Mouse (Mus musculus): Measurements from ENCODE around the gene Gpx4.

Gene Gpx4

GRCm38 (mm10) chr10:80047041-80047565, at the start of gene Gpx4:
Gene Gpx4 (plus strand): TSS chr10:80047166.
- DNase-seq (ENCODE audit: low read depth, low spot score): no peak

GRCm38 (mm10) chr10:79997819-79998218, 49.1 kb upstream of the Gpx4 start:
- no peak for DNase-seq (ENCODE audit: low read depth, low spot score)

- no peak for DNase-seq (ENCODE audit: low read depth, low spot score)
These were observed 45.0 kb upstream of the Gpx4 start for GRCm38 (mm10) chr10:80001945-80002344.

- DNase-seq (ENCODE audit: low read depth, low spot score): no peak
These were observed 44.1 kb upstream of the Gpx4 start for GRCm38 (mm10) chr10:80002829-80003228.

- DNase-seq (ENCODE audit: low read depth, low spot score): peak; percentile 65
These were observed 43.4 kb upstream of the Gpx4 start for GRCm38 (mm10) chr10:80003374-80004232.

- DNase-seq (ENCODE audit: low read depth, low spot score): no peak
These were observed 42.7 kb upstream of the Gpx4 start for GRCm38 (mm10) chr10:80004233-80004705.

GRCm38 (mm10) chr10:80011740-80012139, 35.2 kb upstream of the Gpx4 start:
- no peak for DNase-seq (ENCODE audit: low read depth, low spot score)

- no peak for DNase-seq (ENCODE audit: low read depth, low spot score)
These were observed 33.4 kb upstream of the Gpx4 start for GRCm38 (mm10) chr10:80013609-80014008.

- DNase-seq (ENCODE audit: low read depth, low spot score): peak; percentile 56
These were observed 32.3 kb upstream of the Gpx4 start for GRCm38 (mm10) chr10:80014484-80015290.

GRCm38 (mm10) chr10:80015583-80015982, 31.4 kb upstream of the Gpx4 start:
- DNase-seq (ENCODE audit: low read depth, low spot score): no peak

GRCm38 (mm10) chr10:80016511-80016910, 30.5 kb upstream of the Gpx4 start, which contains the start of gene Arhgap45:
Gene Arhgap45 (plus strand): TSS chr10:80016653.
- no peak for DNase-seq (ENCODE audit: low read depth, low spot score)

- DNase-seq (ENCODE audit: low read depth, low spot score): no peak
These were observed 30.0 kb upstream of the Gpx4 start for GRCm38 (mm10) chr10:80016931-80017330.

GRCm38 (mm10) chr10:80017361-80017760, 29.6 kb upstream of the Gpx4 start:
- DNase-seq (ENCODE audit: low read depth, low spot score): no peak

- no peak for DNase-seq (ENCODE audit: low read depth, low spot score)
These were observed 29.2 kb upstream of the Gpx4 start for GRCm38 (mm10) chr10:80017771-80018170.

- DNase-seq (ENCODE audit: low read depth, low spot score): no peak
These were observed 28.1 kb upstream of the Gpx4 start for GRCm38 (mm10) chr10:80018739-80019297.

- DNase-seq (ENCODE audit: low read depth, low spot score): no peak
These were observed 27.4 kb upstream of the Gpx4 start for GRCm38 (mm10) chr10:80019471-80020131.

GRCm38 (mm10) chr10:80020191-80020590, 26.8 kb upstream of the Gpx4 start:
- DNase-seq (ENCODE audit: low read depth, low spot score): no peak

- no peak for DNase-seq (ENCODE audit: low read depth, low spot score)
These were observed 26.2 kb upstream of the Gpx4 start for GRCm38 (mm10) chr10:80020603-80021319.

- no peak for DNase-seq (ENCODE audit: low read depth, low spot score)
These were observed 25.7 kb upstream of the Gpx4 start for GRCm38 (mm10) chr10:80021320-80021641.

- no peak for DNase-seq (ENCODE audit: low read depth, low spot score)
These were observed 24.8 kb upstream of the Gpx4 start for GRCm38 (mm10) chr10:80022164-80022563.

GRCm38 (mm10) chr10:80022806-80023205, 24.2 kb upstream of the Gpx4 start:
- DNase-seq (ENCODE audit: low read depth, low spot score): no peak
